Mouse (Mus musculus): ENCODE results near the gene Flnc. TPM values are rescaled to one million over a fixed set of nuclear protein-coding genes. Genes with fewer than 3 reads are reported as not detected.

The Flnc gene
- polyA plus RNA-seq, 1 experiment from 2014 or later, result 12.1 TPM

GRCm38 (mm10) chr6:29432676-29433037 is 399 bp upstream of the Flnc start:
- Histone ChIP-seq H3K4me3 (replicated peaks) (peak overlapping the region; percentile 61), H3K9me3 (no peaks in the 10 kb centered on the region), H3K4me1 (peaks cover 4% of the 10 kb centered on the region; the same call in 1 of the 2 replicates), H3K27me3 (replicated peaks) (0 out of 2 replicates have a peak, but pooled peaks cover 18% of the 10 kb centered on the region), H3K4me2 (peak overlapping the region; percentile 77), H3K27ac (peak overlapping the region; percentile 92; the same call in 1 of the 2 replicates), H3K36me3 (no peaks in the 10 kb centered on the region), H3K9ac (no peak overlapping the region)
- ATAC-seq (ENCODE audit: insufficient read depth, low FRiP score, low read depth), result no peak

GRCm38 (mm10) chr6:29433804-29434795 is 1.0 kb downstream of the Flnc start:
- Histone ChIP-seq H3K9ac (peak overlapping the region; percentile 68), H3K9me3 (no peaks in the 10 kb centered on the region), H3K4me3 (replicated peaks) (peak overlapping the region; percentile 61), H3K27me3 (replicated peaks) (0 out of 2 replicates have a peak, but pooled peaks cover 18% of the 10 kb centered on the region), H3K4me2 (peak overlapping the region; percentile 77), H3K36me3 (0 out of 2 replicates have a peak, but pooled peaks cover 8% of the 10 kb centered on the region), H3K4me1 (peaks cover 4% of the 10 kb centered on the region; the same call in 1 of the 2 replicates), H3K27ac (peak overlapping the region; percentile 92)
- no peak for ATAC-seq (ENCODE audit: insufficient read depth, low FRiP score, low read depth)
- WGBS, result 3% methylated on average over 27 of the region's 27 CpGs

GRCm38 (mm10) chr6:29434911-29435691 is 2.0 kb downstream of the Flnc start:
- Histone ChIP-seq H3K4me2 (peak overlapping the region; percentile 77), H3K36me3 (0 out of 2 replicates have a peak, but pooled peaks cover 8% of the 10 kb centered on the region), H3K9ac (0 out of 2 replicates have a peak overlapping the region, but pooled peaks have one; percentile 13), H3K27me3 (replicated peaks) (0 out of 2 replicates have a peak, but pooled peaks cover 18% of the 10 kb centered on the region), H3K9me3 (no peaks in the 10 kb centered on the region), H3K27ac (peak overlapping the region; percentile 92), H3K4me3 (replicated peaks) (peak overlapping the region; percentile 61), H3K4me1 (peaks cover 4% of the 10 kb centered on the region; the same call in 1 of the 2 replicates)
- peak; percentile 63 for ATAC-seq (ENCODE audit: insufficient read depth, low FRiP score, low read depth)
- 6% methylated on average over 12 of the region's 13 CpGs for WGBS

- Histone ChIP-seq H3K9ac (no peak overlapping the region), H3K4me1 (peaks cover 4% of the 10 kb centered on the region; the same call in 1 of the 2 replicates), H3K36me3 (0 out of 2 replicates have a peak, but pooled peaks cover 8% of the 10 kb centered on the region), H3K9me3 (no peaks in the 10 kb centered on the region), H3K4me3 (replicated peaks) (peak overlapping the region; percentile 61), H3K27ac (peak overlapping the region; percentile 92), H3K27me3 (replicated peaks) (0 out of 2 replicates have a peak, but pooled peaks cover 18% of the 10 kb centered on the region), H3K4me2 (peak overlapping the region; percentile 77)
- WGBS, result 19% methylated on average over 6 of the region's 6 CpGs
- ATAC-seq (ENCODE audit: insufficient read depth, low FRiP score, low read depth), result peak; percentile 40
These were observed 2.9 kb downstream of the Flnc start for GRCm38 (mm10) chr6:29435940-29436451.

- Histone ChIP-seq H3K4me1 (peaks cover 4% of the 10 kb centered on the region; the same call in 1 of the 2 replicates), H3K9me3 (no peaks in the 10 kb centered on the region), H3K27me3 (replicated peaks) (0 out of 2 replicates have a peak, but pooled peaks cover 18% of the 10 kb centered on the region), H3K27ac (peak overlapping the region; percentile 92), H3K4me3 (replicated peaks) (peak overlapping the region; percentile 61), H3K36me3 (0 out of 2 replicates have a peak, but pooled peaks cover 8% of the 10 kb centered on the region), H3K4me2 (peak overlapping the region; percentile 77), H3K9ac (no peak overlapping the region)
- peak; percentile 11; the same call in 1 of the 2 replicates for ATAC-seq (ENCODE audit: insufficient read depth, low FRiP score, low read depth)
- WGBS, result 10% methylated on average over 11 of the region's 11 CpGs
These were observed 3.4 kb downstream of the Flnc start for GRCm38 (mm10) chr6:29436461-29436934.

- Histone ChIP-seq H3K9me3 (no peaks in the 10 kb centered on the region), H3K27me3 (replicated peaks) (no peaks in the 10 kb centered on the region), H3K9ac (no peak overlapping the region), H3K36me3 (peaks cover 17% of the 10 kb centered on the region; the same call in 1 of the 2 replicates), H3K4me2 (no peak overlapping the region), H3K27ac (no peak overlapping the region), H3K4me3 (replicated peaks) (no peak overlapping the region), H3K4me1 (no peaks in the 10 kb centered on the region)
- no peak for ATAC-seq (ENCODE audit: insufficient read depth, low FRiP score, low read depth)
- 86% methylated on average over 4 of the region's 4 CpGs for WGBS
These were observed 6.2 kb downstream of the Flnc start for GRCm38 (mm10) chr6:29439251-29439650.

GRCm38 (mm10) chr6:29439789-29440188 is 6.7 kb downstream of the Flnc start:
- WGBS, result 91% methylated on average over 6 of the region's 6 CpGs
- peaks cover 17% of the 10 kb centered on the region; the same call in 1 of the 2 replicates for H3K36me3 ChIP-seq
- H3K4me2 ChIP-seq, result no peak overlapping the region
- no peak overlapping the region for H3K9ac ChIP-seq
- no peak for ATAC-seq (ENCODE audit: insufficient read depth, low FRiP score, low read depth)
- no peaks in the 10 kb centered on the region for H3K27me3 ChIP-seq (replicated peaks)
- H3K4me1 ChIP-seq, result no peaks in the 10 kb centered on the region
- H3K4me3 ChIP-seq (replicated peaks), result no peak overlapping the region
- H3K9me3 ChIP-seq, result no peaks in the 10 kb centered on the region
- H3K27ac ChIP-seq, result no peak overlapping the region

- H3K4me2 ChIP-seq, result no peak overlapping the region
- 69% methylated on average over 11 of the region's 11 CpGs for WGBS
- ATAC-seq (ENCODE audit: insufficient read depth, low FRiP score, low read depth), result no peak
- peaks cover 21% of the 10 kb centered on the region; the same call in 1 of the 2 replicates for H3K36me3 ChIP-seq
- H3K9ac ChIP-seq, result no peak overlapping the region
- no peaks in the 10 kb centered on the region for H3K27me3 ChIP-seq (replicated peaks)
- H3K27ac ChIP-seq, result no peak overlapping the region
- no peak overlapping the region for H3K4me3 ChIP-seq (replicated peaks)
- no peaks in the 10 kb centered on the region for H3K4me1 ChIP-seq
- no peaks in the 10 kb centered on the region for H3K9me3 ChIP-seq
These were observed 11.7 kb downstream of the Flnc start for GRCm38 (mm10) chr6:29444773-29445172.

GRCm38 (mm10) chr6:29445354-29445753 is 12.3 kb downstream of the Flnc start:
- Histone ChIP-seq H3K9me3 (no peaks in the 10 kb centered on the region), H3K27ac (no peak overlapping the region), H3K4me2 (no peak overlapping the region), H3K36me3 (peaks cover 21% of the 10 kb centered on the region), H3K9ac (no peak overlapping the region), H3K4me1 (no peaks in the 10 kb centered on the region), H3K4me3 (replicated peaks) (no peak overlapping the region), H3K27me3 (replicated peaks) (no peaks in the 10 kb centered on the region)
- WGBS, result 82% methylated on average over 7 of the region's 7 CpGs
- no peak for ATAC-seq (ENCODE audit: insufficient read depth, low FRiP score, low read depth)

- 22% methylated on average over 4 of the region's 4 CpGs for WGBS
These were observed 16.8 kb downstream of the Flnc start for GRCm38 (mm10) chr6:29449858-29450257.

GRCm38 (mm10) chr6:29450667-29451066 is 17.6 kb downstream of the Flnc start:
- Histone ChIP-seq H3K27me3 (replicated peaks) (no peaks in the 10 kb centered on the region), H3K9ac (no peak overlapping the region), H3K9me3 (no peaks in the 10 kb centered on the region), H3K36me3 (peaks cover 32% of the 10 kb centered on the region), H3K4me1 (no peaks in the 10 kb centered on the region), H3K4me2 (no peak overlapping the region), H3K27ac (no peak overlapping the region), H3K4me3 (replicated peaks) (no peak overlapping the region)
- no peak for ATAC-seq (ENCODE audit: insufficient read depth, low FRiP score, low read depth)
- WGBS, result 90% methylated on average over 6 of the region's 6 CpGs

More at GRCm38 (mm10) chr6:29449858-29450257, 16.8 kb downstream of the Flnc start:
- no peaks in the 10 kb centered on the region for H3K4me1 ChIP-seq
- no peak overlapping the region for H3K9ac ChIP-seq
- H3K4me3 ChIP-seq (replicated peaks), result no peak overlapping the region
- H3K9me3 ChIP-seq, result no peaks in the 10 kb centered on the region
- ATAC-seq (ENCODE audit: insufficient read depth, low FRiP score, low read depth), result no peak
- peaks cover 29% of the 10 kb centered on the region for H3K36me3 ChIP-seq
- no peak overlapping the region for H3K4me2 ChIP-seq
- H3K27ac ChIP-seq, result no peak overlapping the region
- no peaks in the 10 kb centered on the region for H3K27me3 ChIP-seq (replicated peaks)

All from stomach, embryonic 15.5 days (tissue).